Mouse (Mus musculus) G1E (cell line): ENCODE results near the gene Camsap1.

Experiments
- CTCF ChIP-seq: IDR thresholded peaks from 2 replicates; pipeline ENCODE4 v1.5.1; 2012; ENCODE audit warnings: low read depth, low read length, inconsistent platforms, mixed read lengths
- GATA1 ChIP-seq: IDR thresholded peaks from 2 replicates; pipeline ENCODE4 v1.6.1; 2012; ENCODE audit warnings: borderline replicate concordance, low read length, inconsistent platforms, mixed read lengths
- GATA2 ChIP-seq: IDR thresholded peaks from 2 replicates; pipeline ENCODE4 v1.6.1; 2012; ENCODE audit warnings: low read depth, low read length, inconsistent platforms, borderline replicate concordance
- POLR2AphosphoS5 ChIP-seq: IDR thresholded peaks from 2 replicates; pipeline ENCODE4 v1.6.1; 2012; ENCODE audit warnings: low read depth, low read length, inconsistent platforms; ENCODE audit not compliant: insufficient replicate concordance

GRCm38 (mm10) chr2:26024138-26025075 is 41.3 kb upstream of the Camsap1 start:
- peak; percentile 98 for TF ChIP-seq CTCF
- TF ChIP-seq POLR2AphosphoS5 = no peak
- no peak for TF ChIP-seq GATA1
- no peak for TF ChIP-seq GATA2
